Mouse (Mus musculus) CH12.LX (cell line): ENCODE data around the gene Bend4. TPM values are rescaled to one million over a fixed set of nuclear protein-coding genes. Genes with fewer than 3 reads are reported as not detected.
A peak's percentile ranks its signal among the peaks of the same experiment; 100 is the strongest.

Source experiments
- DNase-seq: peaks from one replicate; pipeline ENCODE4 v3.0.0-alpha.2; 2013; ENCODE audit errors: extremely low read depth
- H3K27ac ChIP-seq: 2 replicates; pipeline ENCODE4 v1.5.1; 2012; ENCODE audit warnings: low read depth, mild to moderate bottlenecking, control low read depth, moderate library complexity; ENCODE audit not compliant: insufficient read depth
- H3K27me3 ChIP-seq: replicated peaks from 2 replicates; pipeline ENCODE3; 2012; ENCODE audit warnings: inconsistent platforms
- H3K36me3 ChIP-seq, 2 experiments: replicated peaks in 1 of 2; 2 replicates each; pipeline versions ENCODE3 to v1.6.1; 2012; ENCODE audit warnings: inconsistent platforms in 1 of 2, low read length in 1 of 2, mild to moderate bottlenecking in 1 of 2, mixed read lengths in 1 of 2, moderate library complexity in 1 of 2; ENCODE audit not compliant: control insufficient read depth in 1 of 2, insufficient read depth in 1 of 2
- H3K4me1 ChIP-seq, 2 experiments: 2 replicates each; pipeline ENCODE4 v1.6.1; 2012; ENCODE audit warnings: inconsistent platforms in 1 of 2, moderate library complexity in 1 of 2; ENCODE audit not compliant: insufficient read depth in 2 of 2, control insufficient read depth in 1 of 2
- H3K4me2 ChIP-seq: 2 replicates; pipeline ENCODE4 v1.6.1; 2012; ENCODE audit warnings: low read depth, mild to moderate bottlenecking, control low read depth; ENCODE audit not compliant: poor library complexity, insufficient read depth, severe bottlenecking
- H3K4me3 ChIP-seq, 3 experiments: fragments of 150-350 bp in 1 of 3; sonication (generic) in 1 of 3; replicated peaks in 1 of 3; 2 replicates each; pipeline versions ENCODE3 to v1.5.1; 2011 to 2012; ENCODE audit warnings: low read depth in 2 of 3, low read length in 2 of 3, mild to moderate bottlenecking in 2 of 3, moderate library complexity in 2 of 3, control low read depth in 1 of 3, improper control_type of control experiment in 1 of 3, inconsistent platforms in 1 of 3, mixed read lengths in 1 of 3; ENCODE audit not compliant: poor library complexity in 1 of 3
- H3K79me2 ChIP-seq: replicated peaks from 2 replicates; pipeline ENCODE4 v1.6.1; 2012; ENCODE audit warnings: mild to moderate bottlenecking, moderate library complexity; ENCODE audit not compliant: control insufficient read depth, poor library complexity, insufficient read depth, severe bottlenecking; ENCODE audit errors: extremely low read depth
- H3K9ac ChIP-seq: 2 replicates; pipeline ENCODE4 v1.6.1; 2012; ENCODE audit warnings: low read depth, mild to moderate bottlenecking, control low read depth, moderate library complexity; ENCODE audit not compliant: insufficient read depth
- H3K9me3 ChIP-seq: replicated peaks from 2 replicates; pipeline ENCODE3; 2012; ENCODE audit warnings: low read length, inconsistent platforms, mixed read lengths
- BHLHE40 ChIP-seq: IDR thresholded peaks from 2 replicates; pipeline ENCODE4 v1.6.1; 2011; ENCODE audit warnings: mild to moderate bottlenecking, low read depth, low read length, improper control_type of control experiment
- CHD1 ChIP-seq: IDR thresholded peaks from 2 replicates; pipeline ENCODE4 v1.6.1; 2012; ENCODE audit warnings: low read depth, low read length, improper control_type of control experiment, inconsistent platforms
- CHD2 ChIP-seq: IDR thresholded peaks from 2 replicates; pipeline ENCODE4 v1.6.1; 2011; ENCODE audit warnings: low read length, improper control_type of control experiment
- CTCF ChIP-seq, 2 experiments: IDR thresholded peaks in 1 of 2; conservative IDR thresholded peaks in 1 of 2; 2 replicates each; pipeline ENCODE4 v1.5.1; 2011 to 2012; ENCODE audit warnings: low read depth in 2 of 2, low read length in 2 of 2, improper control_type of control experiment in 1 of 2, inconsistent platforms in 1 of 2, mild to moderate bottlenecking in 1 of 2, moderate library complexity in 1 of 2
- GABPA ChIP-seq: IDR thresholded peaks from 2 replicates; pipeline ENCODE4 v1.6.1; 2012; ENCODE audit warnings: low read depth, low read length, improper control_type of control experiment, inconsistent platforms; ENCODE audit not compliant: insufficient replicate concordance
- JUN ChIP-seq: IDR thresholded peaks from 2 replicates; pipeline ENCODE4 v1.6.1; 2011; ENCODE audit warnings: low read depth, mild to moderate bottlenecking, low read length, improper control_type of control experiment, moderate library complexity; ENCODE audit not compliant: insufficient read depth
- MAFK ChIP-seq: IDR thresholded peaks from 2 replicates; pipeline ENCODE4 v1.6.1; 2011; ENCODE audit warnings: low read length, improper control_type of control experiment; ENCODE audit not compliant: insufficient replicate concordance
- MAX ChIP-seq: IDR thresholded peaks from 2 replicates; pipeline ENCODE4 v1.6.1; 2011; ENCODE audit warnings: low read length, improper control_type of control experiment
- MAZ ChIP-seq: IDR thresholded peaks from 2 replicates; pipeline ENCODE4 v1.6.1; 2012; ENCODE audit warnings: low read depth, mild to moderate bottlenecking, inconsistent platforms, low read length, improper control_type of control experiment, moderate library complexity
- MXI1 ChIP-seq: IDR thresholded peaks from 2 replicates; pipeline ENCODE4 v1.6.1; 2011; ENCODE audit warnings: mild to moderate bottlenecking, low read depth, low read length, improper control_type of control experiment
- MYC ChIP-seq: IDR thresholded peaks from 2 replicates; pipeline ENCODE4 v1.6.1; 2011; ENCODE audit warnings: low read depth, mild to moderate bottlenecking, improper control_type of control experiment, low read length
- POLR2A ChIP-seq: IDR thresholded peaks from 2 replicates; pipeline ENCODE4 v1.6.1; 2011; ENCODE audit warnings: low read depth, mild to moderate bottlenecking, improper control_type of control experiment, low read length
- SIN3A ChIP-seq: IDR thresholded peaks from 2 replicates; pipeline ENCODE4 v1.6.1; 2012; ENCODE audit warnings: low read length, improper control_type of control experiment, inconsistent platforms
- TCF12 ChIP-seq: IDR thresholded peaks from 2 replicates; pipeline ENCODE4 v1.6.1; 2014; ENCODE audit warnings: low read depth, mild to moderate bottlenecking, inconsistent platforms, low read length, improper control_type of control experiment
- USF1 ChIP-seq: IDR thresholded peaks from 2 replicates; pipeline ENCODE4 v1.6.1; 2014; ENCODE audit warnings: low read depth, mild to moderate bottlenecking, inconsistent platforms, low read length, improper control_type of control experiment
- USF2 ChIP-seq: conservative IDR thresholded peaks from 2 replicates; pipeline ENCODE4 v1.6.1; 2011; ENCODE audit warnings: low read depth, low read length, improper control_type of control experiment
- ZC3H11A ChIP-seq: IDR thresholded peaks from 2 replicates; pipeline ENCODE4 v1.6.1; 2012; ENCODE audit warnings: low read depth, mild to moderate bottlenecking, inconsistent platforms, low read length, improper control_type of control experiment
- ZMIZ1 ChIP-seq: IDR thresholded peaks from 2 replicates; pipeline ENCODE4 v1.6.1; 2012; ENCODE audit warnings: low read depth, mild to moderate bottlenecking, inconsistent platforms, low read length, improper control_type of control experiment
- dilution Hi-C: fragments of 300-500 bp; cut with MboI; formaldehyde crosslinking; loops from 2 replicates; pipeline ENCODE4 v1.14.3; 2020; ENCODE audit warnings: low sequenced_read_pairs; ENCODE audit not compliant: extremely low pct_unique_long_range_greater_than_20kb, extremely low pct_ligation_motif_present
- in situ Hi-C: fragments of 300-500 bp; cut with MboI; formaldehyde crosslinking; loops from 3 replicates; pipeline ENCODE4 v1.14.3; 2019; ENCODE audit warnings: low sequenced_read_pairs, low pct_ligation_motif_present, low pct_unique_long_range_greater_than_20kb, mixed read lengths
- polyA plus RNA-seq: library from polyadenylated mRNA; unstranded; fragments of >175 nt; gene quantifications from 2 replicates; pipeline ENCODE4 v1.2.1, GENCODE M21; 2012; ENCODE audit warnings: low read depth; ENCODE audit not compliant: insufficient read length
- total RNA-seq, 2 experiments: library from RNA; depleted of rRNA; stranded (reverse); fragments of 300-350 nt in 1 of 2; fragments of >200 nt in 1 of 2; gene quantifications; 2 replicates each; pipeline ENCODE4 v1.2.3; 2012 to 2014

The Bend4 gene
- total and polyA plus RNA-seq, 3 experiments, result 0.06 TPM; not detected in 2

GRCm38 (mm10) chr5:67419407-67419806, 8.7 kb downstream of the Bend4 start:
- peak overlapping the region; percentile 40; the same call in 1 of the 2 replicates for H3K9ac ChIP-seq
- no peaks in the 10 kb centered on the region for H3K27me3 ChIP-seq
- H3K36me3 ChIP-seq, result no peaks in the 10 kb centered on the region
- in situ Hi-C loops (no loop called here), dilution Hi-C loops (no loop called here)
- DNase-seq, result peak; percentile 46
- H3K79me2 ChIP-seq, result no peaks in the 10 kb centered on the region
- no peaks in the 10 kb centered on the region for H3K9me3 ChIP-seq
- H3K27ac ChIP-seq, result no peak overlapping the region
- peak overlapping the region; percentile 22; the same call in 1 of the 2 replicates for H3K4me2 ChIP-seq
- H3K4me1 ChIP-seq, result peaks cover 7 to 27% of the 10 kb centered on the region in 2 experiments
- TF ChIP-seq SIN3A (0 out of 2 replicates have a peak, but pooled peaks have one; percentile 38), BHLHE40 (no peak)
- no peak overlapping the region for H3K4me3 ChIP-seq

DNA sequence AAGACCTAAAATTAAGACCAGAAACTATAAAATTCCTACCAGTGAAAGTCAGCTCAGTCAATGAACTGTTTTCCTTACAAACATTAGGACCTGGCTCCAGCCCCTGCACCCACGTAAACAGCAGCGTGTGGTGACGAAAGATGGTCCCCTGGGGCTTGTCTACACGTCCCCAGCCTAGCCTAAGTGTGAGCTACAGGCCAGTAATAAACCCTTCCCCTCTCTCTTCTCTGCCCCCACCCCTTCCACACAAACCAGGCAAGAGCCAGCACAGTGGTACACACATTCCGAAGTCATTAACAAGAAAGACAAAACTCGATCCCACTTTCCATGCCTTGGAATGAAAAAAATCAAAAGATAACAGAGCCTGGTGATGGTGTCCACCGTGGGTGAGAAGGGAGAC, 16.6 kb downstream of the Bend4 start:
- H3K4me2 ChIP-seq, result no peak overlapping the region
- dilution Hi-C loops, result no loop called here
- H3K4me3 ChIP-seq, result no peak overlapping the region
- H3K36me3 ChIP-seq, result no peaks in the 10 kb centered on the region
- H3K9me3 ChIP-seq, result no peaks in the 10 kb centered on the region
- no peaks in the 10 kb centered on the region for H3K79me2 ChIP-seq
- peaks cover 3 to 20% of the 10 kb centered on the region in 2 experiments; a peak in 3 of 4 replicates for H3K4me1 ChIP-seq
- H3K27me3 ChIP-seq, result no peaks in the 10 kb centered on the region
- H3K27ac ChIP-seq, result no peak overlapping the region
- no peak overlapping the region for H3K9ac ChIP-seq
- no peak for DNase-seq
- TF ChIP-seq JUN (no peak), MAX (no peak), GABPA (no peak), USF2 (no peak), MYC (no peak), POLR2A (no peak), MXI1 (no peak), BHLHE40 (no peak), ZC3H11A (no peak), ZMIZ1 (no peak), USF1 (no peak)
- TF ChIP-seq, all 38 proteins: peak for 0
- in situ Hi-C loops, result no loop called here

- H3K4me3 ChIP-seq, result no peak overlapping the region
- H3K27ac ChIP-seq, result no peak overlapping the region
- no peaks in the 10 kb centered on the region for H3K9me3 ChIP-seq
- H3K27me3 ChIP-seq, result no peaks in the 10 kb centered on the region
- no peak overlapping the region for H3K9ac ChIP-seq
- dilution Hi-C loops, result no loop called here
- no peak overlapping the region for H3K4me2 ChIP-seq
- H3K4me1 ChIP-seq, result peaks cover 3 to 20% of the 10 kb centered on the region in 2 experiments; a peak in 3 of 4 replicates
- in situ Hi-C loops, result no loop called here
- no peak for TF ChIP-seq JUN
- no peak for TF ChIP-seq BHLHE40
- TF ChIP-seq MAFK, result no peak
- TF ChIP-seq CHD1, result no peak
- TF ChIP-seq CHD2, result no peak
- TF ChIP-seq CTCF (conservative IDR thresholded peaks at IDR 0.05 in 1 of 2, IDR thresholded peaks at IDR 0.05 in 1 of 2; ENCODE audit: low read depth in 2 of 2, low read length in 2 of 2), result no peak
- TF ChIP-seq SIN3A, result no peak
- no peak for TF ChIP-seq ZMIZ1
- TF ChIP-seq TCF12, result no peak
- no peak for TF ChIP-seq POLR2A
- no peak for TF ChIP-seq MAZ
- TF ChIP-seq MAX, result no peak
- no peak for DNase-seq
- H3K36me3 ChIP-seq, result no peaks in the 10 kb centered on the region
- no peaks in the 10 kb centered on the region for H3K79me2 ChIP-seq
Observed at GRCm38 (mm10) chr5:67410426-67410825, 17.7 kb downstream of the Bend4 start.
